Mouse (Mus musculus) CD4-positive, CD25-positive, alpha-beta regulatory T cell (primary cell): ENCODE measurements around the gene Ctsq. TPM values are rescaled to one million over a fixed set of nuclear protein-coding genes. Genes with fewer than 3 reads are reported as not detected.

Experiments
- polyA plus RNA-seq: library from polyadenylated mRNA; unstranded; fragments of 100-300 nt; shearing (Covaris generic); gene quantifications from one replicate; pipeline ENCODE4 v1.2.1, GENCODE M21; 2017

The Ctsq gene
- polyA plus RNA-seq, result not detected

DNA sequence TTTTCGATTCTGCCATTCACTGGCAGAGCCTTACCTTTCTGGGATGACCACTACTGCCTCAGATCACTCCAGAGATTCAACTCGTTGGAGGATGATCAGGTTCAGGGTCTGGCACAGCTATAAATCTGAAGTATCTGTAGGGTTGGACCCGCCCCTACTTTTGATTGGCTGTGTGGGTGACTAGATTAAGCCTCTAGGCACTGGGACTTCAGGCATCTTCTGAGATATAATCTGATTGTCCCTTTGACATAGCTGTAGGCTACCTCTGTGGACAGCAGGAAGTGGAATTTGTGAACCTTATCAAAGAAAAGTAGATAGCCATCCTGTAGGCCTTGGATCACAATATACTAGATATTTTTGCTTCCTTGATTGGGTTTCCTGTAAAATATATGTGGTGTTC is at the start of gene Ctsq:
Gene Ctsq (minus strand): TSS at position 101 of the 400 bp plus-strand sequence.

DNA sequence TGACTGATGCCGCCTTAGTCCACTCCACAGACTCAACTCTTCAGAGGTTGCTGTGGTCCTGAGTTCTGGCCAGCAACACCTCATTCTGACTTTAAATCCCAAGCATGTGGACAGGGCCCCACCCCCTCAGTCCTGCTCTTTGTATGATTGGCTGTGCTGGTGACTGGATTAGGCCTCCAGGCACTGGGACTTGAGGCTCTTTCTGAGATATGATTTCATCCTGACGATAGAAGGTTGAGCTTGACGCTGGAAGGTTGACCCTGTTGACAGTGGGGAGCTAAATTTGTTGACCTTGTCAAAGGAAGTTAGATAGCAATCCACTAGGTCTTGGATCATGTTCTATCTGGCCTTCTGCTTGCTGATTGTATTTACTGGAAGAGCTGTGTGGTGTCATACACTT is 34.6 kb downstream of the Ctsq start, which contains the start of gene Ctsj:
Gene Ctsj (minus strand): TSS at position 101 of the 400 bp plus-strand sequence.

Other genes with a start within 250 kb of the Ctsq start
- not detected for gene Ctsll3, start 237.8 kb downstream of the Ctsq start, polyA plus RNA-seq
- gene 4930486L24Rik, start 176.2 kb downstream of the Ctsq start, polyA plus RNA-seq, result 2.3 TPM
- gene Gm49392, start 143.7 kb downstream of the Ctsq start, polyA plus RNA-seq, result not detected
- gene Ctla2b, start 143.2 kb downstream of the Ctsq start, polyA plus RNA-seq, result 3.4 TPM
- gene Tpbpb, start 135.8 kb downstream of the Ctsq start, polyA plus RNA-seq, result not detected
- not detected for gene Gm49393, start 105.0 kb downstream of the Ctsq start, polyA plus RNA-seq
- gene Gm49391, start 104.1 kb downstream of the Ctsq start, polyA plus RNA-seq, result not detected
- 14.0 TPM for gene Ctla2a, start 104.0 kb downstream of the Ctsq start, polyA plus RNA-seq
- not detected for gene Tpbpa, start 98.6 kb downstream of the Ctsq start, polyA plus RNA-seq
- not detected for gene Ctsj, start 34.7 kb downstream of the Ctsq start, polyA plus RNA-seq
- gene Ctsr, start 123.6 kb upstream of the Ctsq start, polyA plus RNA-seq, result not detected
- gene Cts6, start 162.8 kb upstream of the Ctsq start, polyA plus RNA-seq, result not detected
- 0.07 TPM for gene Cts8, start 214.7 kb upstream of the Ctsq start, polyA plus RNA-seq
- gene Gm49398, start 248.2 kb upstream of the Ctsq start, polyA plus RNA-seq, result not detected